Mouse (Mus musculus) ES-E14 (cell line): Measurements from ENCODE around the gene Ano7.

Source experiments
- CHD2 ChIP-seq: IDR thresholded peaks from 2 replicates; pipeline ENCODE4 v1.6.1; 2014; ENCODE audit warnings: mild to moderate bottlenecking, low read depth, low read length, inconsistent platforms
- HCFC1 ChIP-seq: IDR thresholded peaks from 2 replicates; pipeline ENCODE4 v1.6.1; 2012; ENCODE audit warnings: low read length, inconsistent platforms, borderline replicate concordance; ENCODE audit not compliant: insufficient read depth
- MAFK ChIP-seq: IDR thresholded peaks from 2 replicates; pipeline ENCODE4 v1.6.1; 2014; ENCODE audit warnings: mild to moderate bottlenecking, low read depth, low read length, inconsistent platforms; ENCODE audit not compliant: insufficient read depth
- ZC3H11A ChIP-seq: IDR thresholded peaks from 2 replicates; pipeline ENCODE4 v1.6.1; 2012; ENCODE audit warnings: low read depth, mild to moderate bottlenecking, inconsistent platforms, low read length, borderline replicate concordance

GRCm38 (mm10) chr1:93377307-93377706 is 3.6 kb downstream of the Ano7 start:
- TF ChIP-seq ZC3H11A = no peak
- no peak for TF ChIP-seq CHD2
- no peak for TF ChIP-seq MAFK
- TF ChIP-seq HCFC1 = no peak
